Comparison of ENCODE assay signal across 47 mouse cellular contexts in the genomic region with DNA sequence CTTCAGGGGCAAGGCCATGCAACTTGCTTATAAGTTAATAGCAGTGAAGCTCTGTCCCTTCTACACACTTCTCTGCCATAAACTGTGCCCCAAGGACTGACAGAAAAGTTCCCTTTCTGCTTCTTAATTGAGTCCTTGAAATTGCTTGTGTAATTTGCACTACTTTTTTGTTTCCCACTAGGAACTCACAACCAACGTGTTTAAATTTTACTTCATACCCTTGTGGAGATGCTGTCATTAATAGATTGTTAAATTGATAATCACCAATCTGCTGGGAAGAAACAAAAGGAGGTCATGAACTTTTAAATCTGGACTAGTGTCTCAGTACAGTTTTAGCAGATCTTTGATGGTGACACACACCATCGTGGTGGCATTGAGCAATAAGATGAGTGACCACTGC. TPM values are rescaled to one million over a fixed set of nuclear protein-coding genes. Genes with fewer than 3 reads are reported as not detected.
"Had no signal": no experiment of that assay in that cellular context is flagged by ENCODE, and none has a peak within 500 bp of the region (broad histone marks: within the 10 kb centered on the region; RNA-seq: fewer than 3 reads in every experiment).

TSS of gene Vmn1r78 (plus strand) at position 301 of the 400 bp plus-strand sequence.

- ATAC-seq: liver, embryonic 12.5 days; liver, postnatal 0 days; lung, postnatal 0 days; midbrain, embryonic 13.5 days; midbrain, embryonic 15.5 days; midbrain, embryonic 16.5 days had no signal

- H3K27me3 ChIP-seq: limb, embryonic 12.5 days; limb, embryonic 13.5 days; limb, embryonic 15.5 days; liver, embryonic 12.5 days; liver, embryonic 13.5 days; liver, embryonic 15.5 days; lung, embryonic 15.5 days; megakaryocyte, embryonic 14.5 days; midbrain, embryonic 12.5 days; midbrain, embryonic 13.5 days; midbrain, embryonic 15.5 days; neural tube, embryonic 12.5 days had no signal

- DNase-seq: left cerebral cortex, postnatal 4 days; liver; liver, embryonic 13.5 days; liver, postnatal 0 days; lung, adult 18-20 months; lung, adult 2 months; lung, embryonic 14.5 days; lung, postnatal 10 days; lung, postnatal 14 days; lung, postnatal 36 days; lung, postnatal 4 days; midbrain, embryonic 14.5 days had no signal

RNA-seq across cellular contexts. Expression of gene Vmn1r78, which starts in this region (rescaled TPM):
- total RNA-seq: left cerebral cortex, postnatal 10 days; left cerebral cortex, postnatal 14 days; left cerebral cortex, postnatal 25 days; left cerebral cortex, postnatal 36 days; left cerebral cortex, postnatal 4 days; liver, adult 2 months; megakaryocyte progenitor cell, adult 5-6 weeks; megakaryocyte, adult 5-6 weeks; megakaryocyte-erythroid progenitor cell, adult 5-6 weeks; midbrain, postnatal 0 days; monocyte, adult 5-6 weeks had no signal
- polyA plus RNA-seq: limb, embryonic 10.5 days; limb, embryonic 11.5 days; limb, embryonic 12.5 days; limb, embryonic 13.5 days; limb, embryonic 14.5 days; limb, embryonic 15.5 days; liver, adult 2 months; liver, embryonic 11.5 days; liver, embryonic 12.5 days; liver, embryonic 13.5 days; liver, embryonic 14.5 days; liver, embryonic 15.5 days; liver, embryonic 16.5 days; liver, postnatal 0 days; lung, adult 2 months; lung, embryonic 14.5 days; lung, embryonic 15.5 days; lung, embryonic 16.5 days; lung, postnatal 0 days; macrophage; midbrain, embryonic 10.5 days; midbrain, embryonic 11.5 days; midbrain, embryonic 12.5 days; midbrain, embryonic 13.5 days; midbrain, embryonic 14.5 days; midbrain, embryonic 15.5 days; midbrain, embryonic 16.5 days; midbrain, postnatal 0 days; myocyte; neural tube, embryonic 11.5 days; neural tube, embryonic 12.5 days had no signal
